Mouse (Mus musculus) large intestine, adult 2 months (tissue): ENCODE data around the gene Wnt5a. TPM values are rescaled to one million over a fixed set of nuclear protein-coding genes. Genes with fewer than 3 reads are reported as not detected.

Experiments
- DNase-seq: peaks from one replicate; pipeline ENCODE4 v3.0.0-alpha.2; 2012; ENCODE audit warnings: low read depth, low spot score
- WGBS: fragments of 180-500 bp; shearing (Covaris S2); methylation state at CpG from one replicate; pipeline ENCODE4 v1.1.7; 2018; 5-methylcytosine and 5-hydroxymethylcytosine counted together
- polyA plus RNA-seq: library from polyadenylated mRNA; depleted of rRNA; stranded (reverse); fragments of >200 nt; gene quantifications from 2 replicates; pipeline ENCODE4 v1.2.3, GENCODE M21; 2012

Wnt5a gene
- polyA plus RNA-seq, 1 experiment, result 3.3 TPM

DNA sequence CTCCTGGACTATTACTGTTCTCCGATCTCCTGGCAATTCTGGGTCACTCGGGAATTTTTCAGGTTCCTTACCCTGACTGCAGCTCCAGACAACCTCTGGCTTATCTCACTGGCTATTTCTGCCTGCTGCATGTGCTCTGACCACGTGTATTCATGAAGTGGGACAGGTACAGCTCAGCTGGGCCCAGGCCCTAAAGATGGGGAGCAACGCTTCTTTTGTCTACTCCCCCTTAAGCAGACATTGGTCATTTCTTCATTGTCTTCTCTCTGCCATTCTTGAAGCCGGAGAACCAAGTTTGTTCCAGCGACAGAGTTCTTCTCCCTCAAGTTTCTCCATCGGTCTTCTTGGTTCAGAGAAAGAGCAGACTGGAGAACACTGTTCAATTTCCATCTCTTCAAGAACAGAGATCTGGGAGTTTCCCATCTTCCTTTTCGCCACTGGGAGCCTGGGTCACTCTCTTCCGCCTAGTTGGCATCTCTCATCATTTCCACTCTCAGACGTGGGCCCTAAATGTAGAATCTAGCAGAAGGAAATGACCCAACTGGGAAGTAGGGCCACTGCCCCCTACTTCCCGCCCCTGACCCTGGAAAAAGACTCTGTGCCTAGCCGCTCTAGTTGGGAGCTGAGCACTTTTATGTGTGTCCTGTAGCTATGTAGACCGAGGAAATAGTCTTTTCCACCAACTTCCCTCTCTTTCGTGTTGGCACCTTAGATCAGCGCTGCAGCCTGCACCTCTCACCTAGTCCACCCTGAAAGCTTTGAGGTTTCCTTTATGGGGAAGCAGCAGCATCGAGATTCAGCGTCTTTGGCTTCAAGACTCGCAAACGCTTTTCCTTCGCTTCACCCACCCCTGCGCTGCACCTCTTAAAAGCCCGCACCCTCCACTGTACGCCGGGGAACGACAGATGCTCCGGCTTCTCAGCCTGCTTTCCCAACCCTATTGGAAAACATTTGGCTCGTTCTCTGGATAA lies 4.0 kb downstream of the Wnt5a start:
- DNase-seq, result no peak
- 41% methylated on average over 27 of the region's 27 CpGs for WGBS

DNA sequence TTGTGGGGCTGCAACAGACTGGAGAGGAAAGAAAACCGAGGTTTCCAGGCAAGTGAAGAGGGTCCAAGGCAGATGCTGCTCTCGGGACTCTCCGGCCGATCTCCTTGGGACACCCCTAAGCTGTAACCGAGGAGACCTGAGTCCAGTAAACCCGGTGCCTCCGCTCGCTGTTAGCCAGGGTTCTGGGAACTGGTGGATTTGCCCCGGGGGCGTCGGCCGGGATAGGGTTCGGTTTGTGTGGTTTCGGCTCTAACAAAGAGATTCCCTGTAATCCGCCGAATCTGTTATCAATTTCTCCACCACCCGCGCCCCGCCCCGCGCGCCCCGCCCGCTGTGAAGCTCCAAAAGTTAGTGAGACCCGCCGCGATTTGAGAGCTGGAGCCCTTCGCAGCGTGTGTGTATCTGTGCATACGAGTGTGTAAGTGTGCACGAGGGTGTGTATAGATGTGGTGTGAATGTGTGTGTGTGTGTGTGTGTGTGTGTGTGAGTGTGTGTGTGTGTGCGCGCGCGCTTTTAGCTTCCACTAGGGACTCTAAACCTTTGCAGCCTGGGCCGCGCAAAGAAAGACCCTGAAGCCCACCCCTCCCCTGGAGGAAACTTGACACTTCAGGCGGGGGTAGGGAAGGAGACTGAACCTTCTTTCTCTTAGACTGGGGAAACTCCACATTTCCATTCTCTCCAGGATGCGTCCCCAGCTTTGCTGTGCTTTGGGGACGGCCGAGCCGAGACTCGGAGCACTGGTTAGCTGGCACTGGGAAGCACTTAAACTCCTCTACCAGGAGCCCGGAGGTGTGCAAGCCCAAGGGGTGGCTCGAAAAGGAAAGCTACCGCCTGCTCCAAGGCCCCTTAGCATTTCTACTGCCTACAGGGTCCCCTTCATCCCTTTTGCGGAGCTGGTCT lies 5.1 kb downstream of the Wnt5a start:
- DNase-seq, result no peak
- 11% methylated on average over 47 of the region's 47 CpGs for WGBS

DNA sequence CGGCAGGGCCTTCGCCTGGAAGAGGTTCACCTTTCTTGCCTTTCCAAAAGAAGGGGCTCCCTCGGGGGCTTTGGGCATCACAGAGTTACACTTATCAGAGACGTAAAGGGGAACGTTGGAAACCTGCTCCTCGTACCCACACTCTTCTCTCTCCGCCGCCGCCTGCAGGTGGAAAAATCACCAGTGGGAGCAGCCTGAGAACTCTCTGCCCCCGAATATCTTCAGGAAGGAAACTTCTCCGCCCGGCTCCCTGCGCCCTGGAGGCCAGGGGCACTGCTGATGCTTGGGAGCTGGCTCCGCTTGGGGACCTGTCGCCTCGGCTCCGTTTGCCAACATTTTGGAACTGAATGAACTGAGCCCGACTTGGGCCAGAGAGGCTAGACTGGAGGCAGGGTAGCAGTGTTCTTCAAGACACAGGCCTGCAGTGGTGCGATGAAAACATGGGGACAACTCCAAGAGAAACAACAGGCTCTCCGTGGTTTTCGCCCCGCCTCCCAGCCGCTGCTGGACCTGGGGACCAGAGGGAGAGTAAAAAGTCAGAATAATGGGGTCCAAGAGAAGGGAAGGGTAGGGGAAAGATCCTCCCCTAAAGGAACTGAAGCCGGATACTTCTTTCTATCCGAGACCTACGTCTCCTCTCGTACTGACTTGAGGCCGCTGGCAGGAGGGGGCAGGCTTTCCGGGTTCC lies 5.9 kb downstream of the Wnt5a start:
- 16% methylated on average over 29 of the region's 29 CpGs for WGBS
- DNase-seq, result no peak

DNA sequence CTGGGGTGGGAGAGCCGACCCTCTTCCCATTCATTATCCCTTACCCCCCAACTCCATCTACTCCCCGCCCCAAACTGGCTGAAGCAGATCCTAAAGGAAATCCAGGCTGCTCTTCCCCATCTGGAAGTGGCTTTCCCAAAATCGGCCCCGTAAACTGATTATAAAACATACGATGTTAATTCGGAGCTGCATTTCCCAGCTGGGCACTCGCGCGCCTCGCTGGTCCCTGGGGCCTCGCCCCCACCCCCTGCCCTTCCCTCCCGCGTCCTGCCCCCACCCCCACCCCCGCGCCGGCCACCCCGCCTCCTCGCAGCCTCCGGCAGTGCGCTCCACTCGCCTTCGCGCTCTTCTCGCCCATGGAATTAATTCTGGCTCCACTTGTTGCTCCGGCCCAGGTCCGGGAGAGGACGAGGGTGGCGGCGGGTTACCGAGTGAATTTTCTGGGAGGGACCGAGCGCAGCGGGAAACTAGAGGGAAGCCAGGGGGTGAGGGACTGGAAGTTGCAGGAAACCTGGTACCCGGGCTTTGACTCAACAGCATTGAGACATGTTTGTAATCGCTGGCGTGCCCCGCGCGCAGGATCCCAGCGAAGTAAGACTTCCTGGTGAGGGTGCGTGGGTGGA lies 6.6 kb downstream of the Wnt5a start:
- DNase-seq, result no peak
- WGBS, result 4% methylated on average over 41 of the region's 41 CpGs

DNA sequence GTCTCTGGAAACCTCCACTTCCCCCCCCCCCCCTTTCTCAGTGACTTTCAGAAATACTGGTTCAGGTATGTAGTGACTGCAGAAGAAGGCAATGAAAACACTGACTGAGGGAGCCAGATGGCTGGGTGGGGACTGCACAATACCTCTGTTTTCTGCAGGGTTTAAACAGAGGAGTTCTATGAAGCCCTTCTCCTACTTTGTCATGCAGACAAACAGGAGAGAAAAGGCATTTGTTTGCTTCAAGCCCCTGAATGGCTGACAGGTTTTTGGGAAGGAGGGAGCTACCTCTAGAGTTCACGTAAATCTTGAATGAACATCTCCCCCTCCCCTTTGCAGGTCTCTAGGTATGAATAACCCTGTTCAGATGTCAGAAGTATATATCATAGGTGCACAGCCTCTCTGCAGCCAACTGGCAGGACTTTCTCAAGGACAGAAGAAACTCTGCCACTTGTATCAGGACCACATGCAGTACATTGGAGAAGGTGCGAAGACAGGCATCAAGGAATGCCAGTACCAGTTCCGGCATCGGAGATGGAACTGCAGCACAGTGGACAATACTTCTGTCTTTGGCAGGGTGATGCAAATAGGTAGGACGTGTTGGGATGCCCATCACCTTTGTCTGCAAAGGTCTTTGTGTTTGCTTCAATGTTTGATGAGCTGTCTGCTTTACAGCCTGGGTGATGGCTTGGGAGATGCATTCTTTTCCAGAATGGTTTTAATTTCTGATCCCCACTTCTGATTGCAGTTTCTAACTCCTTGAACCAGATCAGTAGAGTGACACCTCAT lies 8.4 kb downstream of the Wnt5a start:
- 85% methylated on average over 5 of the region's 5 CpGs for WGBS
- no peak for DNase-seq

DNA sequence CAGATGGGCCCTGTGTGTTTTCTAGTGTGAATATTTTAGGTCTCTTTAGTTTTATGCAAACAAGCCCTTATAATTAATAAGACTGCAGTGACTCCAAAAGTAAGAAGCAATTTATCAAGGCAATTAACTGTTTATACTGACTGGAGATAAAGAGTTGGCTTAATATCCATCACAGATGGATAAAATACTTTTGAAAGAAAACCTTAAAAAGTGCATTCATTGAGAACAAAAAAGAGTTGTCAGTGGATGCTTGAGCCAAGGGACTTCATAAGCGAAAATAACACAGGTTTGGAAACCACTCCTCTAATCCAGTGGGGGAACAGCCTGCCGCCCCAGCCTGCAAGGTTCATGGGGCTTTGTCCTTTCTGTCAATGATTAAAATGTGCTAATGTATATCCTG lies 9.6 kb downstream of the Wnt5a start:
- DNase-seq, result no peak
- WGBS, result 60% methylated on average over 2 of the region's 2 CpGs

DNA sequence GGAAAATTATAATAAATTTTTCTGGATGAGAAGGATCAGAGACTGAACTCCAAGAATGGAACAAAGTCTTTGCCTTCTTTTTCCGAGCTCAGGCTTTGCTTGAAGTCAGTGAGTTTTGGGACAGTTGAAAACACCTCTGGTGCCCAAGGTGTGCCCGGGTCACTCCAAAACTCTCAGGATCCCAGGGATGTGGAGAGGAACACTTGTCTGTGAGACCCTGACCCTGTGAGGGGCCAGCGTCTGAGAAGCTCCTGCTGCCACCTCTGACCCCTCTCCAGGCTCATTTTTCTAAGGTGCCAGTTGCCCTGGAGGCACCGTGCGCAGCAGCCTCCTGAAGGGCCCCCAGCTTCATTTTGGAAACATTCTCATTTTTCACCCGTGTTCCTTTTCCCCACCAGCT lies 10.8 kb downstream of the Wnt5a start:
- WGBS, result 74% methylated on average over 6 of the region's 6 CpGs
- DNase-seq, result no peak

DNA sequence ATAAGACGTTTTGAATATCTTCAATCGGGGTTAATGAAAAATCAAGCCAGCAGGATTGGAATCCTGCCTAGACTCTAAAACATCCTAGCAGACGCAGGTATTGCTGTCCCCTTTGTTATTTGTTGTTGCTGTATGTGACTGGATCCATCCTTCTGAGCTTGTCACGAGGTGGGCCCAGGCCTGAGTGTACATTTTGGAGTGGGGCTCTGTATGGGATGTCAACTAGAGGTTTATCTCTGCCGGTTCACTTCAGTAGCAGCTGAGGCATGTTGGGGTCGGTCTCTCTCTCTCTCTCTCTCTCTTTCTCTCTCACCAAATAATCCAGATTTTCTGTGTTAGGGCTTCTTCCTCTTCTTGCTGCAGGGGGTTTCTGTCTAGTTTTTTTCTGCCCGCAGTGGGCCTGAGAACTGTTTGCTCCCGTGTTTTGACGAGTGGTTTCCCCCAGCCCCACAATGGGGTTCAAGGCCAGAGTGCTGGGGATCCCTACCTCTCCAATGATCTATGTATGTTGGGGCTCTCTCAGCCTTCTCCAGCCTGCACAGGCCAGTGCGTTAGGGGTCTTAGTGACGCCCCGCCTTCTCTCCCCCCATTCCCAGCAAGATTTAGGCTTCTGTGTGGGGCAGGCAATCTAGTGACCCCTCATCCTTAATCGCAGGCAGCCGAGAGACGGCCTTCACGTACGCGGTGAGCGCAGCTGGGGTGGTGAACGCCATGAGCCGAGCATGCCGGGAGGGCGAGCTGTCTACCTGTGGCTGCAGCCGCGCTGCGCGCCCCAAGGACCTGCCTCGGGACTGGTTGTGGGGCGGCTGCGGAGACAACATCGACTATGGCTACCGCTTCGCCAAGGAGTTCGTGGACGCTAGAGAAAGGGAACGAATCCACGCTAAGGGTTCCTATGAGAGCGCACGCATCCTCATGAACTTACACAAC lies 13.3 kb downstream of the Wnt5a start:
- no peak for DNase-seq
- 87% methylated on average over 39 of the region's 39 CpGs for WGBS

DNA sequence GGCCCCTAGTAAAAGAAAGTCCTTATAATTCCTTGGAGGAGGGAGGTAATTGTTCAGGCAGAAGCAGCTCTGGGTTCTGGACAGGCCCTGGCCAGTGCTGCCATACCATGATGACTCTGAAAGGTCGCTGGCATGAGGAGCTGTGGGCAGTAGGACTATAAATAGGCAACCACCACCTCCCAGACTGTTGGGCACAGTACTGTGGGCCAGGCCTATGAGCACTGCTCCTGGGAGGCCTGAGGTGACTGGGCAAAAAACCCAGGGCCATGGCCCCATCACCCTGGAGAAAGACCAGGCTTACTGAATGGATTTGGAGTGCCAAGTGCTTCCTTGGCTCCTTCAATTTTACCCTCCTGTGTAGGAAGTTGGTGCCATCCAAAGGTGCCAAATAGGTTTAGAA lies 16.6 kb downstream of the Wnt5a start:
- 71% methylated on average over 1 of the region's 1 CpGs for WGBS
- DNase-seq, result no peak

DNA sequence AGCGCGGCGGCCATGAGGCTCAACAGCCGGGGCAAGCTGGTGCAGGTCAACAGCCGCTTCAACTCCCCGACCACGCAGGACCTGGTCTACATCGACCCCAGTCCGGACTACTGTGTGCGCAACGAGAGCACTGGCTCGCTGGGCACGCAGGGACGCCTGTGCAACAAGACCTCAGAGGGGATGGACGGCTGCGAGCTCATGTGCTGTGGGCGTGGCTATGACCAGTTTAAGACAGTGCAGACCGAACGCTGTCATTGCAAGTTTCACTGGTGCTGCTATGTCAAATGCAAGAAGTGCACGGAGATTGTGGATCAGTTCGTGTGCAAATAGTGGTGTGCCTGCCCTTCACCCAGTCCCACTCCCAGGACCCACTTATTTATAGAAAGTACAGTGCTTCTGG lies 18.1 kb downstream of the Wnt5a start:
- no peak for DNase-seq
- 83% methylated on average over 21 of the region's 21 CpGs for WGBS

DNA sequence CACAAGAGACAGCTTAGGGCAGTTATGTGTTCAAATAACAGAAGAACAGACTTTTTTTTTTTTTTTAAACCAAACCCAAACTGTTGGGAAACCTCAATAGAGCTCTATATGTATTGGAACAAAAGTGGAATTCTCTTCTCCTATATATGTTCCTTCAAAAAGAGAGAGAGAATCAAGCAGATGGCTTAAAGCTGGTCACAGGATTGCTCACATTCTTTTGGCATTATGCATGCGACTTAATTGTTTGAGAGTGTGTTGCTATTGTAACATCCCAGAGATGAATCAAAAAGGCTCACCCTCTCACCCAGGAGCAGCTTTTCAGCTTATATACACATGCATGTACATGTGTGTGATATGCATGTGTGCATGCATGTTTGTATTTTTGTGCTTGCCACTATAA lies 21.0 kb downstream of the Wnt5a start:
- DNase-seq, result no peak
- WGBS, result 65% methylated on average over 1 of the region's 1 CpGs

DNA sequence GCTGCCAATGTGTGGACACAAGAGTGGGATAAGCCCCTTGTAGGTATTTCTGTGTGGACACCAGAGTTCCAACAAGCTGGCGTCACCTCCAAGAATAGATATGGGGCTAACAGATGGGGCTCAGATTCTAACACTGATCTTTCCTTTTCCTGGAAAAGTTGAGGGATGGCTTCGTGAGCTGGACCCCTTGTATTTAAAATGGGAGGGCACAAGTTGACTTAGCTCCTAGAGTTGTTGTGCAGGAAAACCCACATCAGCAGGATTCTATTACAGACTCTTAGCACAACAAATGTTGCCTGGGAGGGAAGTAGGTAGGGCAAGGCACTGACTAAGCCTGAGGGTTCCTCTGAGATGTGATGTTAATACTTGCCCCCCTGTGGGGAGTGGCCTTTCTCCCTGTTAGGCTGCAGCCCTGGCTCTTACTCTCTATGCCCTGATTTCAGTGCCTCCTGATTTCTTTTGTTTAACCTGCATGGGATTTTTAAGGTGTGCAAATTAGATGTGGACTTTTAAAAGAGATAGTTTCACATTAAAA lies 23.7 kb downstream of the Wnt5a start:
- no peak for DNase-seq
- 87% methylated on average over 2 of the region's 2 CpGs for WGBS

DNA sequence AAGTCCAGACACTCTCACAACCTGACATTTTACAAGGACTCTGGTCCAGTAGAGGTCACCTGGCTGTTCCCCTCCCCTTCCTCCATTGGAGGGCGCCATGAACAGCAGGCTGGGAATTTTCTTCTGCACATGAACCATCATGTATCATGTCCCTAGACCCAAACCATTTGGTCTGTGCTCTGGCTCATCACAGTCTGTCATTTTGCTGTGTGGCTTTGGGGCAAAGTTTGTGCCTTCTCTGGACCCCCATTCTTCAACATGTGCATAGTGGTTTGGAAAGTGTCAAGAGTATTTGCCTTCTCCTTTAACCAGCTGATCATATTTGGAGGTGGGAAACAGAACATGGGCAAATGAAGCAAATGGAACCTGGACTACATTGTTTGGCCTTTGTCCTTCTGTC lies 27.0 kb downstream of the Wnt5a start:
- 39% methylated on average over 1 of the region's 1 CpGs for WGBS
- no peak for DNase-seq

DNA sequence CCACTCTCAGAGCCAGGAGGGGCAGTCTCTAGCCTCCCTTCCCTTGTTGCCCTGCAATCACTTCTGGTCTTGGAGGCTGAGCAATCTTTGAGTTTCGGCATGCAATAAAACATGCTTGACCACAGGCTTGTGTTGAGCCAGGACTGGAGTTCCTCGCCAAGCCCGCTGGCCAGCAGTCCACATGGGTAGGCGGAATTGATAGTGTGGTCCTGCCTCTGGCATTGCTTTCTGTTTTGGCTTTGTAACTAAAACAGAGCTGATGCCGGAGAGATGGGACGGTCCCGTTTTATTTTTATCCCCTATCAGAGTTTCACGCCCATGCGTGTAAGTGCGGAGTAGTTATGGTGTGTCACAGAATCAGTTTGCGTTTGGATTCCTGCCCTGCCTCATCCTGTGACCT lies 28.4 kb downstream of the Wnt5a start:
- WGBS, result 71% methylated on average over 11 of the region's 11 CpGs
- DNase-seq, result no peak

DNA sequence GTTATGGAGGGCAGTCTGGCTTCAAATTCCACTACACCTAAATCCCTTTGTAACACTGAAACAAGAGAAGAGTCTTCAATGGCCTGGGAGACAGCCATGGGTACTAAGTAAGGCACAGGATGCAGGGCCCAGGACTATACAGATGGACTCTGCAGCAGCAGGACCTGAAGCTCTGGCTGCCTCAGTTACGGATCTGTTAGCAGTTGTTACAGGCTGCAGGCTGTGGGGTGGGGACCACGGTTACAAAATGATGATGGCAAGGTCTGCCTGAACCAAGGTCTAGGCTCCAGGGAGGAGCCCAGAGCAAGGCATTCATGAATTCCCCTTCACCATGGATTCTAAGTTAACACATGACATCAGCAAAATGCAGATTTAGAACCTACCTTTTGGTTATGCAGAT lies 29.3 kb downstream of the Wnt5a start:
- no peak for DNase-seq
- WGBS, result 87% methylated on average over 2 of the region's 2 CpGs

DNA sequence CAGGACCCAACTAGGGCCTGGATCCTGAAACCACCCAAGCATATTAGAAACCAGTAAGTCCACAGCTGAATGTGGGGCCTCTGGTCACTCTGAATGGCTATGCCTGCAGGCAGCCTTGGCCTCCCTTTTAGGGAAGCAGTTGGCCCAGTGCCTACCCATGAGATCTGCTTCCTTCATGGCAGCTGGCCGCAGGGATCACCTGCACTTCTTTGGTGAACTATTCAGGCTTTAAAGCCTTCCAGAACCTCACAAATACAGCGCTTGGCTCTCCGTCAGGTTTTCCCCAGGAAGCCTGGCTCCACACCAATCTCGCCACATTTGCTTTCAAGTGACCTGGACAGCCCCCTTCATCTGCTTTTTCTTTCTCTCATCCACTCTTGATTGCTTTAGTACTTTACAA lies 31.3 kb downstream of the Wnt5a start:
- no peak for DNase-seq
- WGBS, result 35% methylated on average over 4 of the region's 4 CpGs

DNA sequence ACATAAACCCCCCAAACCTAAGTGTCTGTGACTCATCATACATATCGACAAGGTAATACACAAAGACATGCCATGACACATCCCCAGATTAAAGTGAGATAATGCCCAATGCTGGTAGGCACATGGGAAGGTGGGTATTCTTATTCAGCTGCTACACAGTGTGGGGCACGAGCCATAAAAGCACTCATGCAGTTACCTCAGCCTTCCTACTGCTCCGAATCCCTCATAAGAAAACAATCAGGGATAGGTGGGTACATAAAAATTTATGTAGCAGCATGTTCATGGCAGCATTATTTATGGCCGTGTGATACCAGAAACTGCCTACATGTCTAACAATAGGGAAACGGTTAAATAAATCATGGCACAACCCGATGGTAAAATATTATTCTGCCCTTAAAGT lies 35.0 kb downstream of the Wnt5a start:
- no peak for DNase-seq
- 63% methylated on average over 6 of the region's 6 CpGs for WGBS
